Mouse (Mus musculus): ENCODE measurements around the gene Lonp1.

Lonp1 gene

DNA sequence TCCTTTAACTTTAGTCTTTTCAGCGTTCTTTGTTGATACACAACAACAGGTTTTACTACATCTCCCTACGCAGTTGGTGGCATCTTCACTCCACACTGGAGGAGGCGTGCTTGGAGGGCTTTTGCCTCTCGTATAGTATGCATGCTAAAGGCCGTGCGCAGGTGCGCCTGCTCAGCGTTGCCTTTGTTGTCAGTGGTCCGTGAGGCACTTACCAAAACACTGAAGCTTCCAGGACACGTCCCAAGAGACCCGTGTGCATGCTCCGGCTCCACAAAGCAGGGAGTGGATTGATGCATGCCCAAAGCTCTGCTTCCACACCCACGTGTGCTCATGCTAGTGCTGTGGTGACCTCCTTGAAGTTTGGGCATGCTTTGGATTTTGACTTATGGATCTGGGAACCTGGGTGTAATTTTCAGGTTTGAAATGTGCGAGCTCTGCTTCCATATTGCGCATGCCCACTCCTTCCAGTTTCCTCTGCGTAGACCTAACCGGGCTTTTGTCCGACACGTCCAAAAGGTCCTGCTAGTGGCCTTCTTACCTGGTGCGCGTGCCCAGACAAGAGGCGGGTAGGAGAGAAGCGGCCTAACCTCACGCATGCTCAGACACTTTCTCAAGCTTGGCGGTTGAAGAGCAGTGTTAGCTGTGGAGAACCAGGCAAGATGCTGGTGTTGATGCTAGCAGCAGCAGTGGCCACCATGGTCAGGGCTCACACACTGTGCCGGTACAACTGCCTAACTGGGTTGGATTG, 1.0 kb upstream of the Lonp1 start, which contains the start of gene Catsperd:
Gene Catsperd (plus strand): TSS at position 614 of the 748 bp plus-strand sequence.
- intact Hi-C loops (cut with DNase I) = no loop called here

DNA sequence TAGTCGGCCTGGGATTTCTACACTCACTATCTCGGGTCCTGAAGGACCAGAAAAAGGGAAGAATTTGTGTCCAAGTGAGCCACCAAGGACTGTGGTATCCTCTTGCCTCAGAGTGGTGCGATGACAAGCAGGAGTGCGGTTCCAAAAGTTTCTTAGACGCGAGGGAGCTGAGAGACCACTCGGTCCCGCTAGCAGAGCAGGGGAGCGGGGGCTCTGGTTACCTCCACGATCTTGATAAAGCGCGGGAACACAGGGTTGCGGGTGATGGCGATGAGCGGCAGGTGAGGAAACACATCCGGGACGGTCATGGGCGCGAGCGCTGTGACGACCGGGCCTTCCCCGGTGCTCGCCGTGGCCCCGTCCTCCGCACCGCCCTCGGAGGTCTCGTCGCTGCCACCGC, 427 bp downstream of the Lonp1 start:
- intact Hi-C loops (cut with DNase I) = no loop called here

DNA sequence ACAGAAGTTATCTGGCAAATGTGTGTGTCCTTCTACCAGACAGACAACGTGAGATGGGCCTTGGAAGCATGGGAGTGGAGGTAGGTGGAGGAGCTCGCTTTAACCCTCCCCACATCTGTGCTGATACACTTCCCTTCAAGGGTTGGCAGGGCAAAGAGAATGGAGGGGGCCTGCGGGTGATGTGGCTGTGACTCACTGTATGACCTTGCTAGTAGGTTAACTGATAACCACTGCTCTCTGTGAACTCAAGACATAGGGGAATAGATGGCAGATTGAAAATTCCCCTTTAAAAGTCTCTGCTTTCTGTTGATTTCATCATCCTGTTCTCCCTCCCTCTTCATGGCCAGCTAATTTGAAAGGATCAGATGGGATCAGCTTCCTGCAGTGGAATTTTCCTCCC, 1.2 kb downstream of the Lonp1 start:
- intact Hi-C loops (cut with DNase I) = no loop called here

DNA sequence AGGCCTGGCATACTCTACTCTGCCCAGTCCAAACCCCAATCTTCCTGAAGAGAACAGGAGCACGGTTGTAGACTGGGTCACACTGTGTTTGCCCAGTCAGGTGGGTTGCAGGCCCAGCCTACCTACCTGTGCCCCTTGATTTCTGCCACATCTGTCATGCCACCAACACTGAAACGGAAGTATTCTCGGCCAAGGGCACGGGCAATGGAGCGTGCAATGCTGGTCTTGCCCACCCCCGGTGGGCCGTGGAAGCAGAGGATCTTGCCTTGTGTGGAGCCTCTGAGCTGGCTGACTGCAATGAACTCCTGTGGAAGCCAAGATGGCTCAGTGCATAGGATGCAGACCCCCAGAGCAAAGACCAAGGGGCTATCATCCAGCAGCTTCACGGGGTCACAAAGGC, 9.1 kb downstream of the Lonp1 start:
- intact Hi-C loops (cut with DNase I) = no loop called here

DNA sequence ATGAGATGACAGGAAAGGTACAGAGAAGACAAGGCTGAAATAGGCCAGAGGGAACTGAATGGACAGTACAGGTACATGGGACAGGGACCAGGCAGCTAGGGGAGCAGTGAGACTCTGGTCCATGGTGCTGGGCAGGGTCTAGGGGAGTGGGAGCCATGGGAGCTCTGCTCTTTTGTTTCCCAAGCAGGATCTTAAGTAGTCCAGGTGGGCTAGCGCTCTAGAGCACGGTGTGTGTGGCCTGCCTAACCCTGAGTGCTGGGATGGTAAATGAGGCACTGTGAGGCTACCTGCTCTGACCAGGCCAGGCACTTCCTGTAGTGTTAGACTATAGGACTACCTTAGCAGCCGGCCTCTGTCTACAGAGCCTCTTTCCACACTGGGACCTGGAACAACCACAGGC, 10.0 kb downstream of the Lonp1 start:
- intact Hi-C loops (cut with DNase I) = no loop called here

DNA sequence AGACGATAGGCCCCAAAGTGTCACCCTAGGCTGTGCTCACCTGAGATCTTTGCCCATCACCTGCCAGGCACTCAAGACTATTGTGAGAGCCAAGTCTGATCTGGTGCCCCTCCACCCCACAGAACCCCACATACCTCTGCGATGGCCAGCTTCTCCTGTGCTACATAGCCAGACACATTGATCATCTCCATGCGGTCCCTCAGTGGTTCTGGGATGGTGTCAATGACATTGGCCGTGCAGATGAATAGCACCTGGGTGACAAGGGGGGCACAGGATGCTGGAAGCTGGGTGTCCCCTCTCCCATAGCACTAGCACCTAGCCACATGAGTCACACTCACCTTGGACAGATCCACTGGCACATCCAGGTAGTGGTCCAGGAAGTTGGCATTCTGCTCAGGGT, 10.9 kb downstream of the Lonp1 start:
- intact Hi-C loops (cut with DNase I) = no loop called here

DNA sequence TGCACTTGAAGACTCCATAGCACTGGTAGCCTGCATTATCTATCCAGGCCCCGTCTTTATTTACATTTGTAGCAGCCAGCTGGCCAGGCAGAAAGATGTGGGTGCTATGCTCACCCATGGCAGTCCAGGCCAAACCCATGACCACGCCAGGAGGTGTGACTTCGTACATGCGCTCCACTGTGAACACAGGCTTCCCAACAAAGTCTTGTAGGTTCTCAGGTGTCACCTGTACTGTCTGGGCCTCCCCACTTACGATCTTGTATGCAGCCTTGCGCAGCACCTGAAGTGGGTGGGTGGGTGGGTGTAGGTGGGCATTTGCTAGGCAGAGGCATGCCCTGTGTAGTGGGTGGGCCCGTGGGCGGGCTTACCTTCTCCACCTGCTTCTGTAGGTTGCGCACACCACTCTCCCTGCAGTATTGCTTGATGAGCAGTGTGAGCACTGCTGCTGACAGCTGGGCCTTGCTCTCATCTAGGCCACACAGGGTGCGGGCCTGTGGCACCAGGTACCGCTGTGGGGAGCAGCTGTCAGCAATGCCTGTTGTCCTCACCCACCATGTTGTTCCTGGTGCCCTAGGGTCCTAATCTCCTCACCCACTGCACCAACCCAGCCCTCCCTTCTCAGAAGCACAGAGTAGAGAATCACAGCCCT, 11.4 kb downstream of the Lonp1 start:
- intact Hi-C loops (cut with DNase I) = no loop called here

DNA sequence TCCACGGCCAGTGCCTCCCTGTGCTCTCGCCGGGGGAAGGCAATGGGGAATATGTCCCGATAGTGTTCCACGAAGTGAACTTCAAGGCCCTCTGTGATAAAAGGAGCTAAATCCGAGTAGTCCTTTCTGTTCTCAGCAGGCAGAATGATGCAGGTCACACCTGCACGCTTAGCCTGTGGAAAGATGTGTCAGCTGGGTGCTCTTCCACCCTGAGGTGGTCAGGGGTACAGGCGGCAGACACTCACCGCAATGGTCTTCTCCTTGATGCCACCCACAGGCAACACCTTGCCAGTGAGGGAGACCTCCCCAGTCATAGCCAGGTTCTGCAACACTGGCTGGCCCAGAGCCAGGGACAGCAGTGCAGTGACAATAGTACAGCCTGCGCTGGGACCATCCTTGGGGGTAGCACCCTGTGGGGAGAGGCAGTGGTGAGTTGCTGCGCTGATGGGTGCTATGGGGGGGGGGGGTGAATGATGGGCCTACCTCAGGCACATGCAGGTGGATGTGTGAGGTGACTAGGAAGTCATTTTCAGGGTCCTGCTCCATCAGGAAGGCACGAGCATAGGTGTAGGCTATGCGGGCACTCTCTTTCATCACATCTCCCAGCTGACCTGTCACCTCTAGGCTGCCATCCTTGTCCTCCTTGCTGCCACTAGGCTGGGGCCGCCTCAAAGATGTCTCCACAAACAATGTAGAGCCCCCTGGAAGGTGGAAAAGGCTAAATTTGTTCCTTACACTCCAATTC, 12.1 kb downstream of the Lonp1 start:
- intact Hi-C loops (cut with DNase I) = loop anchor here (5.0 kb wide), 1 partner anchor 53 kb away; no protein-coding TSS in a partner anchor

DNA sequence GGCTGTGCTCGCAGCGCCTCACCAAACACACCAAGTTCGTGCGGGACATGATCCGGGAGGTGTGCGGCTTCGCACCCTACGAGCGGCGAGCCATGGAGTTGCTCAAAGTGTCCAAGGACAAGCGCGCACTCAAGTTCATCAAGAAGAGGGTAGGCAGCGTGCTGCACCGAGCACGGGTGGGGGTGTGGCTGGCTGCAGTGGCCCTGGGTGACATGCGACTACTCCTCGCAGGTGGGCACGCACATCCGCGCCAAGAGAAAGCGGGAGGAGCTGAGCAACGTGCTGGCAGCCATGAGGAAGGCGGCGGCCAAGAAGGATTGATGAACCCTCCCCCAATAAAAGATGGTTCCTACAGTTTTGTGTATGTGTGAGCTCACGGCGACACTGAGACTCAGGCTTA, 12.8 kb downstream of the Lonp1 start:
- intact Hi-C loops (cut with DNase I) = loop anchor here (5.0 kb wide), 1 partner anchor 53 kb away; no protein-coding TSS in a partner anchor

DNA sequence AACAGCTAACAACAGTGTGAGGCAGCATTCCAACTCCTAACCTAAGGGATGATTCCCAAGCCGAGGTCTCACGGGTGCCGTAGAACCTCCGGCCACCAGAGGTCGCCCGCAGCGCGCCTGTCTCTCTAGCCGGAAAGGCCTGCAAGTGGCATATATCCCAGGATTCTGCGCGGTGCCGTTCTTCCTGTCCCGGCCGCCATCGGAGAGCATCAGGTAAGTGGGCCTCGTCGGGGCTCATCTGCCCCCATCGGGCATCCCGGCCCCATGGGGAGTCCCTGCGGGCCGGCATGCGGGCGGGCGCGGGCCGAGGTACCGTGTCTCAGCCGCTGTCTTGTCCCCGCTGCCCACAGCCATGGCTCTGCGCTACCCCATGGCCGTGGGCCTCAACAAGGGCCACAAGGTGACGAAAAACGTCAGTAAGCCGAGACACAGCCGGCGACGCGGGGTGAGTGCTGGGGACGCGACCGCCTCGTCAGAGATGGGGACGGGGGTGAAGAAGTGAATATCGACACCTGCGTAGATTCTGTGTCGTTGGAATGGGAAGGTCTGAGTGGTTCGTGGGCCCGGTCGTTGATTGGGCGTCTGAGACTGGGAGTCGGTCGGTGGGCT, 13.3 kb downstream of the Lonp1 start, which contains the start of gene Rpl36:
Gene Rpl36 (plus strand): TSS at position 181 of the 609 bp plus-strand sequence.
- intact Hi-C loops (cut with DNase I) = loop anchor here (5.0 kb wide), 1 partner anchor 54 kb away; no protein-coding TSS in a partner anchor

DNA sequence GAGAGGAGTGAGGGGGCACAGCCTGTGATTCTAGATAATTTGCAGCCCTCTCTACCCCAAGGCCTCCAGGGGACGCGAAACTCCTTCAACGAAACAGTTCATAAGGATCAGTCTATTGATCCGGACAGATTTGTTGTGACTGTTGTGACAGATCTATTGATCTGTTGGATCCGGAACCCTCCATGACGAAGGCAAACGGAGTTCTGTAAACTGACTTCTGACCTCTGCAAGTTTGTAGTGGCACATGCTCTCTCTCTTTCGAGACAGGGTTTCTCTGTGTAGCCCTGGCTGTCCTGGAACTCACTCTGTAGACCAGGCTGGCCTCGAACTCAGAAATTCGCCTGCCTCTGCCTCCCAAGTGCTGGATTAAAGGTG, 14.1 kb downstream of the Lonp1 start:
- intact Hi-C loops (cut with DNase I) = loop anchor here (5.0 kb wide), 1 partner anchor 55 kb away; no protein-coding TSS in a partner anchor

DNA sequence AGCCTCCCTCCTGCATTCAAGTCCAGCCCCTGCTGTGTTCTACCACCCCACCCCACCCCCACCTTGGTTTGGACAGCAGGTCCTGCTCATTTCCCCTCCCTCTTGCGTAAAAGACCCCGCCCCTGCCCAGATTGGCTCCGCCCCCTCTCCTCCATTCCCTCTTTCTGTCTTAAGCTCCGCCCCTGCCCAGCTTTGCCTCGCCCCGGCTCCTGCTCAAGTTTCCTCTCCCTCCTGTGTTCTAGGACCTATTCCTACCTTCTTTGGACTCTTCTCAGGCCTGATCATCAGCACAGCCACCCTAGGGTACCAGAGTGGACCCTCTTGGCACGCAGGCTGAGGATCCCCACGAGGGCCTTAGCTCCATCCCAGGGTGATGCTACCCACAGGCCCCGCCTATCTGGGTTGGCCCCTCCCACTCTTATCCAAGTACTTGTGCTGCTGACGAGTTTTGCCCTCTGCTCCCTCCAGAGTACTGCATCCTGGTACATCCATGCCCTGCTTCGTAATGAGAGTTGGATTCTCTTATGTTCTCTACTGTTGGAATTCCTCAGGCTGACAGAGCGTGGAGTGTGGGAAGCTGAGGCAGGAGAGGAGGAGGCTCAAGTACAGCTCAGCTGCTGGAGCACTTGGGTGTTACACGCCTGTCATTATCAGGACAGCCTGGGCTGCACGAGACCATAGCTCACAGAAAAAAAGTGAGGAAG, 14.7 kb downstream of the Lonp1 start:
- intact Hi-C loops (cut with DNase I) = loop anchor here (5.0 kb wide), 1 partner anchor 55 kb away; no protein-coding TSS in a partner anchor

DNA sequence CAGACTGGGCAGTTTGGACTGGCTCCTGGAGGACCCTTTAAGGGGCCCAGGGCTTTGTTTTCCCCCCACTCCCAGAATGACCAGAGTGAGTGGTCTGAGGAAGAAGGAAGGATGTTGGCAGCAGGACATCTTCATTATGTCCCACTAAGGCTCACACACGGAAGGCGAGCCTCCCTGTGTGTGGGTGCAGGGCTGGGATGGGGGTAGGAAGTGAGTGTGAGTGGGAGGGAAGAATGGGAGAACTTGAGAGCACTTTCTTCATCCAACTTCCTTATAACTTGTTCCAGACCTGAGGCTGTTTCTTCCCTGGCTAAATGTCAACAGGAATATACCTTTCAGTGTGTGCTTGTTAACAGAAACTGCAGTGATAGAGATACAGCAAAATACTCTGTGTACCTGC, 15.4 kb downstream of the Lonp1 start:
- intact Hi-C loops (cut with DNase I) = loop anchor here (5.0 kb wide), 1 partner anchor 56 kb away; no protein-coding TSS in a partner anchor

DNA sequence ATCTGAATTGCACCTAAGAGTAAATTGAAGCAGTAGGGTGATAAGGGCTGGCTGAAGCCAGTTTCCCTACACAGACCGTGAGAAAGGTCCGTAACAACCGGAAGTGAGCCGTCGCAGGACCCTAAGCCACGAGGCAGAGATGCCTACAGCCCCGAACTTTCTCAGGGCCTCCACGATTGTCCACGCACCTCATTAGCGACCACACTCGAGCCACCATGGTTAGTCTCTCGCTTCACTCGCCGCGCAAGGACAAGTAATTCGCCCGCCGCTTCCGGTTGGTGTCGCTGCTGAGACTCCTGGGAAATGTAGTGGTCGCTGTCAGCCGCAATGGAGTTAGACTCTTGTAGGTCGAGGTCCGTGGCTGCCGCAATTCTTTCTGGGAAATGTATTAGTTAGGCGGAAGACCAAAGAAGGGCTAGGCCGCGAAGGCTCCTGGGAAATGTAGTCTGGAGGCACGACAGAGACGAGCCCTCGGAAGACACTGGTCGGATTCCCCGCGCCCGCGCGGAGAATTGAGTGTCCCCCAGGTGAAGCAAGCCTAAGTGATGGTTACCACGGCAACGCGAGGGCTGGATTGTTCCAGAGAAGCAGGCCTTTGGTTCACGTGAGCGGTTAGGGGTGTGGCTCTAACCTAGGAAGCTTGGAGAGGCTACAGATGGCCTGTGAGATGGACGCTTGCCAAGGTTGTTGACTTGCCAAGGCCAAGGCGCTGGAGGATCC, 17.1 kb downstream of the Lonp1 start, which contains the start of gene 2410015M20Rik:
Gene 2410015M20Rik (minus strand): TSS at position 320 of the 720 bp plus-strand sequence.
- intact Hi-C loops (cut with DNase I) = loop anchor here (5.0 kb wide), 1 partner anchor 58 kb away; no protein-coding TSS in a partner anchor

DNA sequence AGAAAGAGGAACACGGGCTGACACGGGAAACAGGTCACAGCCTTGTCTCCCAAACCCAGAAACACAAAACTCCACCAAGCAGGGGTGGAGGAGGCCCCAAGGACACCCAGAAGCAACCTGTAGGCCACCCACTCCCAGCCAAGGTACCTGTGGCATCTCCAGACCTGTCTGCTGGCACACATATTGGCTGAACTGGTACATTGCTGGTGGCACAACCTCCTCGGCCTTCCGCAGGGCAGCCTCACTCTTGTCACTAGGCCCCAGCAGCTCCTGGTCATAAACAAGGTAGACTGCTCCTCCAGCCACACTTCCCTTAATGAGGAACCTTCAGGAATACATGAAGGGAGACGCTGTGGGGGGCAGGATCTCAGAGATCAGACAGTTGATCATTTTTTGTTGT, 18.0 kb downstream of the Lonp1 start:
- intact Hi-C loops (cut with DNase I) = no loop called here

DNA sequence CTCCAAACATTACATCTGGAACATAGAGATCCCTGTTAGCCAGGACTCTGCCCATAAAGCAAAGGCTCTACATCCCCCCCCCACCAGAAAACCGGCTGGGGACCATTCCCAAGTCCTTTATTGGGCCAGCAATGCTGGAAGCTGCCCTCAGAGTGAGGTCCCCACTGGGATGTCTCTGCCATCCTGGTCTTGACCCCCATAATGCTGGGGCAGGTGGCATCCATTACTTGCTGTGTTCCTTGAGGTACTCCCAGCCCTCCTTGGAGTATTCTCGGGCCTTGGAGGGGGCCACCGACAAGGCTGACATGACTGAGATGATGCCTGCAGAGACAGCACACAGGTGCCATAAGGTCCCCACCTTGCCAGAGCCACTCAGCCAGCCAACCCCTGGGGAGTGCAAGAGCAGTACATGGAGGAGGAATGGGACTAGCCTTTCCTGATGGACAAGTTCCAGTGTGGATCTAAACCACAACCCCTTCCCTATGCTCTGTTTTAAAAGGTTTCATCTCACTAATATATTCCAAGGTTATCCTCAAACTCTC, 19.1 kb downstream of the Lonp1 start:
- intact Hi-C loops (cut with DNase I) = no loop called here

DNA sequence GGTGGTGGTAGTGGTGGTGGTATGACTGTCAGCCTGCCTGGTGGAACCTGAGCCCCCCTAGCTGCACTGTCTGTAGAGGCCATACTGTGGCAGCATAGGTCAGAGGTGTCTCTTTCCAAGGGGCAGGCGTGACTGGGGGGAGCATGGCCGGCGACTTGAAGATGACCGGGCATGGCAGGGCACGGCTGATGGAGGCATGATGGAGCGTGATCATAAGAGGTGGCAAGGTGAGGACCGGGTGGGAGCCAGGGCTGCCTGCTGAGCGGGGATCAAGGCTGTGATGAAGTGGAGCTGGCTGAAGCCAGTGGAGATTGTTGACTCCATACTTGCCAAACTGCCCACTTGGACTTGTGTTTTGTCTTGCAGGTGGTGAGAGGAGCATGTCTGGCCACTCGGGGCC, 21.3 kb downstream of the Lonp1 start:
- intact Hi-C loops (cut with DNase I) = no loop called here

DNA sequence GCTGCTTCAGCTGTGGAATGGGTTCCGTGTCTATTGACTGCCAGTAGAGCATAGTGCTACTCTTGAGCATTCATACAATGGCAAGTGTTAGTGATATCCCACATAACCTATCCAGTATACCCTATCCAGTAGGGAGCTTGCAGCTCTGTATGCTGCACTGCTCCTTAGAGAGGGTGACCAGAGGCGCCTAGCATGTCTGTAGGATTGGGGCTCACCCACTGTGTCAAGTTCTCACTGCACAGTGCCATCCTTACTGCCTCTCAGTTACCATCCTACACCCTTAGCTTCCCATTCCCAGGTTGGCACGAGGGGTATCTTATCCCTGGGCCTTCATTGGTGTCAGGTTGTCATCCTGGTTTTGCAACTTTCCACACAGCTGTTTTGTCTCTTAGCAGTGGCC, 22.3 kb downstream of the Lonp1 start:
- intact Hi-C loops (cut with DNase I) = no loop called here

DNA sequence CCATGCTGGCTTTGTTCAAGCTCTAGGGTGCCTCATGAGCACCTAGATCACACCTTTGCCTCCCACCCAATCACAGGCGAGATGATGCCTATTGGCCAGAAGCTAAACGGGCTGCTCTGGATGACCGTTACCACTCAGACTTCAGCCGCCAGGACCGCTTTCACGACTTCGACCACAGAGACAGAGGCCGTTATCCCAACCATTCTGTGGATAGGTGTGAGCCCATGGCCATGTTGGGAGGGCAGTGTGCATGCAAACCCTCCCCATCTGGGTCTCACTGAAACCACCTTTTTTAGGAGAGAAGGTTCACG, 22.7 kb downstream of the Lonp1 start:
- intact Hi-C loops (cut with DNase I) = no loop called here

Measured in adrenal gland (tissue).